Mouse (Mus musculus): ENCODE results near the gene Riok2. TPM values are rescaled to one million over a fixed set of nuclear protein-coding genes. Genes with fewer than 3 reads are reported as not detected.

Gene Riok2
- total and polyA plus RNA-seq, 2 experiments from 2014 or later: 21.2 to 27.7 TPM

- H3K9me3 ChIP-seq (replicated peaks; ENCODE audit: control insufficient read depth, low read length): no peaks in the 10 kb centered on the region
- H3K27me3 ChIP-seq (ENCODE audit: control insufficient read depth, insufficient read depth, low read length): no peaks in the 10 kb centered on the region
- no peak overlapping the region for H3K4me3 ChIP-seq (ENCODE audit: low read depth, low read length)
- H3K4me1 ChIP-seq (ENCODE audit: control insufficient read depth, insufficient read depth): no peaks in the 10 kb centered on the region
- H3K9ac ChIP-seq (replicated peaks; ENCODE audit: low read depth, low read length): no peak overlapping the region
- H3K4me2 ChIP-seq (ENCODE audit: low read depth, low read length): no peak overlapping the region
- no peak for TF ChIP-seq EP300 (IDR thresholded peaks at IDR 0.05; ENCODE audit: low read depth)
- TF ChIP-seq CTCF (IDR thresholded peaks at IDR 0.05; ENCODE audit: low read depth): no peak
- no peaks in the 10 kb centered on the region for H3K36me3 ChIP-seq (replicated peaks; ENCODE audit: control insufficient read depth, insufficient read depth, low read length)
- ATAC-seq (ENCODE audit: insufficient read depth, low read depth) (no peak), DNase-seq (ENCODE audit: low spot score) (no peak)
- no peak overlapping the region for H3K27ac ChIP-seq (ENCODE audit: low read depth)
- WGBS: 42% methylated on average over 4 of the region's 4 CpGs
Measured at GRCm38 (mm10) chr17:17424609-17425307, 50.6 kb downstream of the Riok2 start.

- no peak for DNase-seq (ENCODE audit: low spot score)
- H3K27ac ChIP-seq (ENCODE audit: low read depth): no peak overlapping the region
- H3K4me2 ChIP-seq (ENCODE audit: low read depth, low read length): no peak overlapping the region
- ATAC-seq (ENCODE audit: insufficient read depth, low read depth): no peak
- H3K9ac ChIP-seq (replicated peaks; ENCODE audit: low read depth, low read length): no peak overlapping the region
- no peaks in the 10 kb centered on the region for H3K36me3 ChIP-seq (replicated peaks; ENCODE audit: control insufficient read depth, insufficient read depth, low read length)
- 76% methylated on average over 4 of the region's 4 CpGs for WGBS
- TF ChIP-seq CTCF (IDR thresholded peaks at IDR 0.05; ENCODE audit: low read depth) (no peak), EP300 (IDR thresholded peaks at IDR 0.05; ENCODE audit: low read depth) (no peak)
- H3K9me3 ChIP-seq (replicated peaks; ENCODE audit: control insufficient read depth, low read length): no peaks in the 10 kb centered on the region
- H3K4me3 ChIP-seq (ENCODE audit: low read depth, low read length): no peak overlapping the region
- no peaks in the 10 kb centered on the region for H3K4me1 ChIP-seq (ENCODE audit: control insufficient read depth, insufficient read depth)
- H3K27me3 ChIP-seq (ENCODE audit: control insufficient read depth, insufficient read depth, low read length): no peaks in the 10 kb centered on the region
Measured at GRCm38 (mm10) chr17:17425308-17425813, 51.3 kb downstream of the Riok2 start.

GRCm38 (mm10) chr17:17425906-17426305 is 51.8 kb downstream of the Riok2 start:
- no peaks in the 10 kb centered on the region for H3K4me1 ChIP-seq (ENCODE audit: control insufficient read depth, insufficient read depth)
- H3K27me3 ChIP-seq (ENCODE audit: control insufficient read depth, insufficient read depth, low read length): no peaks in the 10 kb centered on the region
- TF ChIP-seq CTCF (IDR thresholded peaks at IDR 0.05; ENCODE audit: low read depth): no peak
- TF ChIP-seq EP300 (IDR thresholded peaks at IDR 0.05; ENCODE audit: low read depth): no peak
- no peak for DNase-seq (ENCODE audit: low spot score)
- H3K9me3 ChIP-seq (replicated peaks; ENCODE audit: control insufficient read depth, low read length): no peaks in the 10 kb centered on the region
- no peak for ATAC-seq (ENCODE audit: insufficient read depth, low read depth)
- no peak overlapping the region for H3K27ac ChIP-seq (ENCODE audit: low read depth)
- 58% methylated on average over 3 of the region's 3 CpGs for WGBS
- H3K9ac ChIP-seq (replicated peaks; ENCODE audit: low read depth, low read length): no peak overlapping the region
- H3K4me3 ChIP-seq (ENCODE audit: low read depth, low read length): no peak overlapping the region
- no peak overlapping the region for H3K4me2 ChIP-seq (ENCODE audit: low read depth, low read length)
- no peaks in the 10 kb centered on the region for H3K36me3 ChIP-seq (replicated peaks; ENCODE audit: control insufficient read depth, insufficient read depth, low read length)

- H3K4me1 ChIP-seq (ENCODE audit: control insufficient read depth, insufficient read depth): no peaks in the 10 kb centered on the region
- H3K36me3 ChIP-seq (replicated peaks; ENCODE audit: control insufficient read depth, insufficient read depth, low read length): no peaks in the 10 kb centered on the region
- ATAC-seq (ENCODE audit: insufficient read depth, low read depth): no peak
- no peak for DNase-seq (ENCODE audit: low spot score)
- H3K27me3 ChIP-seq (ENCODE audit: control insufficient read depth, insufficient read depth, low read length): no peaks in the 10 kb centered on the region
- H3K9me3 ChIP-seq (replicated peaks; ENCODE audit: control insufficient read depth, low read length): no peaks in the 10 kb centered on the region
- no peak for TF ChIP-seq CTCF (IDR thresholded peaks at IDR 0.05; ENCODE audit: low read depth)
- no peak overlapping the region for H3K4me2 ChIP-seq (ENCODE audit: low read depth, low read length)
- H3K27ac ChIP-seq (ENCODE audit: low read depth): no peak overlapping the region
- 70% methylated on average over 2 of the region's 2 CpGs for WGBS
- H3K9ac ChIP-seq (replicated peaks; ENCODE audit: low read depth, low read length): no peak overlapping the region
- no peak overlapping the region for H3K4me3 ChIP-seq (ENCODE audit: low read depth, low read length)
Measured at GRCm38 (mm10) chr17:17428888-17429287, 54.8 kb downstream of the Riok2 start.

- H3K27ac ChIP-seq (ENCODE audit: low read depth): no peak overlapping the region
- no peak for ATAC-seq (ENCODE audit: insufficient read depth, low read depth)
- WGBS: 75% methylated on average over 4 of the region's 4 CpGs
- TF ChIP-seq EP300 (IDR thresholded peaks at IDR 0.05; ENCODE audit: low read depth): no peak
- TF ChIP-seq CTCF (IDR thresholded peaks at IDR 0.05; ENCODE audit: low read depth): no peak
- no peak overlapping the region for H3K4me3 ChIP-seq (ENCODE audit: low read depth, low read length)
- H3K36me3 ChIP-seq (replicated peaks; ENCODE audit: control insufficient read depth, insufficient read depth, low read length): no peaks in the 10 kb centered on the region
- H3K9me3 ChIP-seq (replicated peaks; ENCODE audit: control insufficient read depth, low read length): no peaks in the 10 kb centered on the region
- no peaks in the 10 kb centered on the region for H3K4me1 ChIP-seq (ENCODE audit: control insufficient read depth, insufficient read depth)
- H3K4me2 ChIP-seq (ENCODE audit: low read depth, low read length): no peak overlapping the region
- H3K27me3 ChIP-seq (ENCODE audit: control insufficient read depth, insufficient read depth, low read length): no peaks in the 10 kb centered on the region
- no peak for DNase-seq (ENCODE audit: low spot score)
- no peak overlapping the region for H3K9ac ChIP-seq (replicated peaks; ENCODE audit: low read depth, low read length)
Measured at GRCm38 (mm10) chr17:17433679-17434078, 59.6 kb downstream of the Riok2 start.
